Mouse (Mus musculus): ENCODE measurements around the gene Baz1a. TPM values are rescaled to one million over a fixed set of nuclear protein-coding genes. Genes with fewer than 3 reads are reported as not detected.
A peak's percentile ranks its signal among the peaks of the same experiment; 100 is the strongest.
"Not testable (repeated sequence)": the region's sequence is repeated elsewhere in the genome, so short reads cannot be mapped to it uniquely, and the experiment has no call there.

The Baz1a gene
- polyA plus RNA-seq, 1 experiment, result 35.3 TPM

- TF ChIP-seq CTCF (IDR thresholded peaks at IDR 0.05; ENCODE audit: borderline replicate concordance, insufficient read depth, low read length), result no peak
- no peak for TF ChIP-seq POLR2A (IDR thresholded peaks at IDR 0.05; ENCODE audit: low read depth, low read length)
- H3K27ac ChIP-seq (ENCODE audit: insufficient read depth, low read length), result no peak overlapping the region
- no peak overlapping the region for H3K4me3 ChIP-seq (ENCODE audit: insufficient read depth, low read length)
- no peaks in the 10 kb centered on the region for H3K4me1 ChIP-seq (ENCODE audit: control insufficient read depth, insufficient read depth, low read length)
Measured at GRCm38 (mm10) chr12:54910387-54910786, 103.8 kb downstream of the Baz1a start.

DNA sequence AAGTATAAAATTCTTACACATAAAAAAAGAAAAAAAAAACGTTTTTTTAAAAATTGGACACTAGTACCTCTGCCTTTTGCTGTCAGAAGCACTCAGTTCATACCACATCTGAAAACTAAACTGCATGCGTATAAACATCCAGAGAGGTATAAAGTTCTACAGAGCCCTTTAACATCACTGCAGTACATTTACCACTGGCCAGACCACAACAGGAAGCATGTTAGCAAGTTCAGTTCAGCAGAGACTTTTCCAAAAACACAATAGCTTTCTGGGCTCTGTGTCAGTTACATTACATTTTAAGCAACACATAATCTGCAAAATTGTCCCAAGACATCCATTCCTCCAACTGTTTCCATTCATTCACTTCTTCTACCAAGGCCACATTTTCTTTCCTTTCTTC is 121.6 kb downstream of the Baz1a start:
- not testable (repeated sequence) for H3K4me3 ChIP-seq (ENCODE audit: insufficient read depth, low read length); H3K27ac ChIP-seq (ENCODE audit: insufficient read depth, low read length); H3K4me1 ChIP-seq (ENCODE audit: control insufficient read depth, insufficient read depth, low read length)

GRCm38 (mm10) chr12:54890426-54890825 is 123.7 kb downstream of the Baz1a start:
- no peak overlapping the region for H3K27ac ChIP-seq (ENCODE audit: insufficient read depth, low read length)
- no peak for TF ChIP-seq POLR2A (IDR thresholded peaks at IDR 0.05; ENCODE audit: low read depth, low read length)
- TF ChIP-seq CTCF (IDR thresholded peaks at IDR 0.05; ENCODE audit: borderline replicate concordance, insufficient read depth, low read length), result no peak
- H3K4me3 ChIP-seq (ENCODE audit: insufficient read depth, low read length), result no peak overlapping the region
- H3K4me1 ChIP-seq (ENCODE audit: control insufficient read depth, insufficient read depth, low read length), result no peaks in the 10 kb centered on the region

DNA sequence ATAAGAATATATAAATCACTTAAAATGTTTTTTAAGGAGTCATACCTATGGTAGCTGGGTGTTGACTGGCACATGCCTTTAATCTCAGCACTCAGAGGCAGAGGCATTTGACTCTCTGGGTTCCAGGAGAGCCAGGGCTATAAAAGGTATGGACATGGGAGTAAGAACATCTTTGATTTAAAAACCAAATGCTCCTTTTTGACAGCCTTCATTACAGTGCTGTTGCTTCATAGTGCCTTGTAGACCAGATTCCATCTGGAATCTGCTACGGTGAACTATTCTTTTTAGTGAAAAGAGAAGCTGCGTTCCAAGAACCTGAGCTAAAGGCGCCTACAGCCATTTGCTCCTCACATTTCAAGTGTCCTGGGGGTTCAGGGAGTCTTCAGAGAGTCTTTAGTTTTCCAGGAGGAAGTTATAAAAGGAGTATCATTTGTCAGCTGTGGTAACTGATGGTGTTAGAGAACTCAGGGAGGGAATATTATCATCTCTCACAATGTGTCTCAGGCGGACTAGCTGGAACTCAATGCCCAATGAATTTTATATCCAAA is 126.5 kb downstream of the Baz1a start:
- H3K27ac ChIP-seq (ENCODE audit: insufficient read depth, low read length), result no peak overlapping the region
- no peak overlapping the region for H3K4me3 ChIP-seq (ENCODE audit: insufficient read depth, low read length)
- no peaks in the 10 kb centered on the region for H3K4me1 ChIP-seq (ENCODE audit: control insufficient read depth, insufficient read depth, low read length)
- TF ChIP-seq POLR2A (IDR thresholded peaks at IDR 0.05; ENCODE audit: low read depth, low read length) (no peak), CTCF (IDR thresholded peaks at IDR 0.05; ENCODE audit: borderline replicate concordance, insufficient read depth, low read length) (no peak)

DNA sequence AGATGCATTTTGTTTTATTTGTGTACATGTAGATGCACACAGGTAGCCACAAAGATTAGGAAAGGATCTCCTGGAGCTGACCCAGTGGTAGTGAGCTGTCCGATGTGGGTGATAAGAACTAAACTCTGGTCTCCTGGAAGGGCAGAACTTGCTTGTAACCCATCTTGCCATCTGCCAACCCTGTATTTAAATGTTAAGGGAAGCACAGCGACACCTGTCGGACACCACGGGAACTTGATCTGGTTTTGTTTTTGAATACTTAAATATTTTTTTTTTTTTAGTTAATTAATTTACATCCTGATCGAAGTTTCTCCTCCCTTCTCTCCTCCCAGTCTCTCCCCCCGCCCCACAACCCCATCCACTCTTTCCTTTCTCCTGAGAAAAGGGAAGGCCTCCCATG is 134.5 kb downstream of the Baz1a start:
- no peak overlapping the region for H3K27ac ChIP-seq (ENCODE audit: insufficient read depth, low read length)
- TF ChIP-seq CTCF (IDR thresholded peaks at IDR 0.05; ENCODE audit: borderline replicate concordance, insufficient read depth, low read length), result 0 out of 2 replicates have a peak, but pooled peaks have one; percentile 15
- TF ChIP-seq POLR2A (IDR thresholded peaks at IDR 0.05; ENCODE audit: low read depth, low read length), result no peak
- no peak overlapping the region for H3K4me3 ChIP-seq (ENCODE audit: insufficient read depth, low read length)
- H3K4me1 ChIP-seq (ENCODE audit: control insufficient read depth, insufficient read depth, low read length), result peaks cover 5% of the 10 kb centered on the region

GRCm38 (mm10) chr12:54879211-54879610 is 134.9 kb downstream of the Baz1a start:
- H3K4me1 ChIP-seq (ENCODE audit: control insufficient read depth, insufficient read depth, low read length), result peaks cover 5% of the 10 kb centered on the region
- no peak overlapping the region for H3K27ac ChIP-seq (ENCODE audit: insufficient read depth, low read length)
- no peak for TF ChIP-seq POLR2A (IDR thresholded peaks at IDR 0.05; ENCODE audit: low read depth, low read length)
- TF ChIP-seq CTCF (IDR thresholded peaks at IDR 0.05; ENCODE audit: borderline replicate concordance, insufficient read depth, low read length), result no peak

GRCm38 (mm10) chr12:54877875-54878274 is 136.3 kb downstream of the Baz1a start:
- Histone ChIP-seq H3K4me3 (ENCODE audit: insufficient read depth, low read length) (no peak overlapping the region), H3K4me1 (ENCODE audit: control insufficient read depth, insufficient read depth, low read length) (peaks cover 5% of the 10 kb centered on the region), H3K27ac (ENCODE audit: insufficient read depth, low read length) (no peak overlapping the region)
- TF ChIP-seq POLR2A (IDR thresholded peaks at IDR 0.05; ENCODE audit: low read depth, low read length), result no peak
- TF ChIP-seq CTCF (IDR thresholded peaks at IDR 0.05; ENCODE audit: borderline replicate concordance, insufficient read depth, low read length), result no peak

More at GRCm38 (mm10) chr12:54879211-54879610, 134.9 kb downstream of the Baz1a start:
- H3K4me3 ChIP-seq (ENCODE audit: insufficient read depth, low read length), result no peak overlapping the region

DNA sequence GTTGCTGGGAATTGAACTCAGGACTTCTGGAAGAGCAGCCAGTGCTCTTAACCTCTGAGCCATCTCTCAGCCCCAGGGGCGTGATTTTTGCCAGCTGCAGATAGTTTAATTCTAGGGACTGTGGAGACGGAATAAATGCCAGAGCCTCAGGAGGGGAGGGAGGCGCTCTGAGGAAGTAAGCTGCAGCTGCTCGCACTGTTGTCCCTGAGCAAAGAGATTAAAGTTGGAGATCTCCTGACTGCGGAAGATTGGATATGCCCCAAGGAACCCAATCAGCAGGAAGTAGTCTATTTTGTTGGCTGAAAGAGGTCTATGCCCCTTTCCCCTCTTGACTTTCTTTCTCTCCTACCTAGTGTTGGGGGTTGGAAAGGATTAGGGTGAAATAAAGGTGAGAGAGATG is 137.3 kb downstream of the Baz1a start:
- peaks cover 5% of the 10 kb centered on the region for H3K4me1 ChIP-seq (ENCODE audit: control insufficient read depth, insufficient read depth, low read length)
- TF ChIP-seq POLR2A (IDR thresholded peaks at IDR 0.05; ENCODE audit: low read depth, low read length) (no peak), CTCF (IDR thresholded peaks at IDR 0.05; ENCODE audit: borderline replicate concordance, insufficient read depth, low read length) (no peak)
- no peak overlapping the region for H3K27ac ChIP-seq (ENCODE audit: insufficient read depth, low read length)
- H3K4me3 ChIP-seq (ENCODE audit: insufficient read depth, low read length), result no peak overlapping the region

DNA sequence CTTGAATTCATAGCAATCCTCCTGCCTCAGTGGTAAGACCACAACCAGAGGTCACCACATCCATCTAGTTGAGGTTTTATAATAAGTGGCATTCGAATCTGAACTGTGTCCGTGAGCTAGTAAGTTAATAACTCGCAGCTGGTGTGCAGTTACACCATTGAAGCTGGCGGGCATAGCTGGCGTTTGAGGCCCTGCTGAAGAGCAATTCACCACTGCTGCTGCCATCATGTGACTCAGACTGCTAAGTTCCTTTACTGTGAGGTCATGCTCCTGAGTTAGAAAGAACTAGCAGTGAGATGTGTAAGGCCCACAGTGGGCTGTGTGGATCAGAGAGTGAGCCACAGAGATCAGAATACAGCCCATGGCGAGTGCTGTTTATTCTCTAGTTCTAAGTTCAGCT is 139.4 kb downstream of the Baz1a start:
- peak overlapping the region; percentile 62 for H3K27ac ChIP-seq (ENCODE audit: insufficient read depth, low read length)

GRCm38 (mm10) chr12:54862606-54863535 is 151.3 kb downstream of the Baz1a start, which contains the start of gene Cfl2:
Gene Cfl2, minus strand, starts transcription at chr12:54862877.
- TF ChIP-seq CTCF (IDR thresholded peaks at IDR 0.05; ENCODE audit: borderline replicate concordance, insufficient read depth, low read length) (no peak), POLR2A (IDR thresholded peaks at IDR 0.05; ENCODE audit: low read depth, low read length) (peak; percentile 57)
- peak within 1 kb of the TSS; percentile 75 for H3K4me3 ChIP-seq (ENCODE audit: insufficient read depth, low read length)
- no peaks in the 10 kb centered on the region; the same call in 1 of the 2 replicates for H3K4me1 ChIP-seq (ENCODE audit: control insufficient read depth, insufficient read depth, low read length)
- peak within 1 kb of the TSS; percentile 96 for H3K27ac ChIP-seq (ENCODE audit: insufficient read depth, low read length)

More for the DNA sequence above, 139.4 kb downstream of the Baz1a start:
- Histone ChIP-seq H3K4me1 (ENCODE audit: control insufficient read depth, insufficient read depth, low read length) (peaks cover 5% of the 10 kb centered on the region), H3K4me3 (ENCODE audit: insufficient read depth, low read length) (no peak overlapping the region)
- TF ChIP-seq POLR2A (IDR thresholded peaks at IDR 0.05; ENCODE audit: low read depth, low read length) (no peak), CTCF (IDR thresholded peaks at IDR 0.05; ENCODE audit: borderline replicate concordance, insufficient read depth, low read length) (no peak)

Data from embryonic fibroblast, embryonic 13.5 days (primary cell).